Mouse (Mus musculus): ENCODE measurements around the gene Aamp. TPM values are rescaled to one million over a fixed set of nuclear protein-coding genes. Genes with fewer than 3 reads are reported as not detected.
"Not testable (repeated sequence)": the region's sequence is repeated elsewhere in the genome, so short reads cannot be mapped to it uniquely, and the experiment has no call there.

Gene Aamp
- 10 to 100 TPM; 90.7 to 94.4 TPM for total RNA-seq (2021)
- long read RNA-seq, experiment 1, transcript Aamp-202 (11 exons, 1,756 nt), result minor isoform, 18 of 288 reads
- long read RNA-seq, experiment 1, transcript Aamp-201 (11 exons, 1,817 nt), result major isoform, 230 of 288 reads
- long read RNA-seq, experiment 1, partial matches to known transcripts, result 13 of 288 reads
- long read RNA-seq, experiment 1, other reads (novel, unspliced or antisense), result 27 of 288 reads
- long read RNA-seq, experiment 2, transcript Aamp-201 (11 exons, 1,817 nt), result major isoform, 255 of 319 reads
- long read RNA-seq, experiment 2, transcript Aamp-202 (11 exons, 1,756 nt), result minor isoform, 26 of 319 reads
- long read RNA-seq, experiment 2, partial matches to known transcripts, result 11 of 319 reads
- long read RNA-seq, experiment 2, other reads (novel, unspliced or antisense), result 27 of 319 reads

DNA sequence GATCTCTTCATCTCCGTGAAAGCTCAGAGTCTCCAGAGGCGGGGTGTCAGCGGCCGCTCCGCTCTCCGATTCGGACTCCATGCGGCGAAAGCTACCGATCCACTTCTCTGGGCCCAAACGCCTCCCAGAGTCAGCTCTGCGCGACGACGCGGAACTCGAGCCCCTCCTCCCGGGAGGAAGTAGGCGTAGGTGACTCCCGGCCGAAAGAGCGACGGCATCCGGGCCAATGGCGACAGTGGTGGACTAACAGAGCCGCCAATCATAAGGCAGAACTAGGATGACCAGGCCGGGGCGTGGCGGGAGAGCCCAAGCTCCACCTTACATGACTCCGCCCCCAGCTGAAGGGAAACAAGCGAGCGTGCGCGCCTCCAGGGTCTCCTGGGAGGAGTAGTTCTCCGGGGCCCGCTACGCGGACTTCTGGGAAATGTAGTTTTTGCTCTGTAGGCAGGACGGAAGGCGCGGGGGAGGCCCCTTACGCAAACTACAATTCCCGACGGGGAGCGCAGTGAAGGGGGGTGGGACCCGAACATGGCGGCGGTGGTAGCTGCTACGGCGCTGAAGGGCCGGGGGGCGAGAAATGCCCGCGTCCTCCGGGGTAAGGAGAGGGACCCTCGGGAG, at the start of gene Aamp, which contains the start of gene Pnkd:
TSS of gene Aamp (minus strand) at position 196 of the 618 bp plus-strand sequence.
TSS of gene Pnkd (plus strand) at position 388 of the 618 bp plus-strand sequence.
- DNase-seq, result peak; percentile 97

DNA sequence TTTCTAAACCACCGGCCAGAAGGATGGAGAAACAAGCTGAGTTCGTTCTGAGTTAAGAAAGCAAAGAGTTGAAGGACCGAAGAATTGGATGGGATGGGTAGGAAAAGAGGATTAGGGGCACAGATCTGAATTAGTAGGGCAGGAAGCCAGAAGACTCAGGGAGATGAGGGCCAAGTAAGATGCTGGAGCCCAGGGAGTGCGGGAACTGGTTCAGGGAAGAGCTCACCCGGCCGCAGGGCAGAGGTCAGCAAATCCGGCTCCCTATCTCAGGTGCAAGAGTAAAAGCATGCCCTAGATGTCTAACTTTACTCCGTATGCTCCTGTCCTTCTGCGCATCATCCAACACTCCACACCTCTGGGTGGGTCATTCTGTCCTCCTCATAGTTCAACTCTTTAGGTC, 48.4 kb upstream of the Aamp start:
- no peak for DNase-seq

DNA sequence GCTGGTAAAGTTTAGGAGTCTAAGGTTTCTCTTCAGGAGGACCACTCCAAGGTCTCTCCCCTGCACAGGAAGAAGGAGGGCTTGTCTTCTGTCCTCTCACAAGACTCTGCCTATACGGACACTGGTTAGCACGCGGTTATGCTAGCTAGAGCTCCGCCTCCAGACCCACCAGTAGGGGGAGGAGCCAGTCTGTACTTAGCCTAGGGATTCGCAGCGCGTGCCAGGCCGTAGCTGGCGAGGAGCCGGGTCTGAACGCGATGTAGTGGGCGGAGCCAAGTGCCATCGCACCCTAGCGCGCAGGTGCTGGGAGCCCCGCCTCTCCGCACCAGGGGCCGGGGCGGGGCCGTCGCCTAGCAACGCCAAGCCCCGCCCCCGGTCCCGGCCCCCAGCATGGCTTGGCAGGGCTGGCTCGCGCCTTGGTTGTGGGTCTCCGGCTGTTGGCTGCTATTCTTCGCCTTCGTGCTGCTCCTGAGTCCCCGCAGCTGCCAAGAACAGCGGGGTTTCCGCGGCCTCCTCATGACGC, 47.8 kb upstream of the Aamp start:
- DNase-seq, result peak; percentile 90

DNA sequence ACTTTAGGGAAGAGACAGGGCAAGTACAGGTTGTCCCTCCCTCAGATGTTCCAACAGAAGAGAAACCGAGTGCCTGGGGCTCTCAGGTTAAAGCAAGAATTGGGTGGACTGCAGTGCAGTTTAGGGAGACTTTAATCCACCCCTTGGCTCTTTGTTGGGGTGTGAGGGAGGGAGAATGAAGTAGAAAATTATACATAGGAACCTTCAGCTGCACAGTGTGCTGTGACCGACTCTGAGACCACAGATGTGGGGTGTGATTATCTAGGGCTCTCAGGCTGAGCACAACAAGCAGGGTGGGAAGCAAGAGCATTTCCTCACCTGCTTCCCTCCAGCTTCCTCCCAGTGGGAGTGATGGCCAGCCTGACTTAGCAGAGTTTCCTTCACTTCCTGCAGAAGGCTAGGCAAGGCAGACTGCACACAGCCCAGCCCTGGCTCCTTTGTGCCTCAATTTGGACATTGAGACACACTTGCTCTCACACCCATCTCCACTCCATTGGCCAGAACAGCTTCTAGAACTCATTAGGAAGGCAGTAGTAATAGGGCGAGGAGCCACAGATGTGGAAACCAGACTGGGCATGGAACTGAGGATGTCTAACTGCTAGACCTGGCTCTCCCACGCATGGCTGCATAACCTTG, 46.6 kb upstream of the Aamp start:
- no peak for DNase-seq

DNA sequence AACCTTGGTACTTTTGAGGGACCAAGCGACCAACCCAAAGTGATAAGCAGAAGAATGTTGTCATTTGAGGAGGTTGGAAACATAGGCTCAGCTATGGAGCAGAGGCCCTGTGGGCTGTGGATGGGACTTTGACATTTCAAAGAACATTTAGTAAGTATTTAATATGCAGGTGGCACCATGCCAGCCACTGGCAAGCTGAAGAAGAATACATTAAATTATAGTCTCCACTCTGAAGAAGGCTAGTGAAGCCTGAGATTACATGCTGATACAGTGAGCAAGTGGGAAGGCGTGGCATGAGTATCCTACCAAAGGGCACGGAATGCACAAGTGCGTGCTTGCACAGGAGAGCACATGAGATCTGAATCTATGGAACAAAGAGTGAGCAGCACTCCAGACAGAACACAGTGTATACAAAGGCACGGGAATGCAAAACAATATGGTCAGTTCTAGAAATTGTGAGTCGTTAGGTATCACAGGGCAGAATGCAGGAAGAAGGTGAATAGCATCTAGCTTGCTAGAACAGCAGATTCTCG, 45.4 kb upstream of the Aamp start:
- no peak for DNase-seq

DNA sequence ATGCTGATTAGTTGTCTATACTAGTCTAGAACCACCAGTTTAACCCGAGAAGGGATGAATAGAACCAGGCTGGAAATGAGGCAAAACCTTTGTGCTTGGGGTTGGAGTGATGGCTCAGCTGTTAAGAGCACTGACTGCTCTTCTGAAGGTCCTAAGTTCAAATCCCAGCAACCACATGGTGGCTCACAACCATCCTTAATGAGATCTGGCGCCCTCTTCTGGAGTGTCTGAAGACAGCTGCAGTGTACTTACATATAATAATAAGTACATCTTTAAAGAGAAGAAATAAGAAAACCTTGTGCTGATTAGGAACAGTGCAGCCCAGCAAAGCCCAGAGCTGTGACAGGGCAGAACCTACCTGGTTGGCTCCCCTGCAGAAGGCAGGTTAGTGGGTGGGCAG, 42.4 kb upstream of the Aamp start:
- not testable (repeated sequence) for DNase-seq

DNA sequence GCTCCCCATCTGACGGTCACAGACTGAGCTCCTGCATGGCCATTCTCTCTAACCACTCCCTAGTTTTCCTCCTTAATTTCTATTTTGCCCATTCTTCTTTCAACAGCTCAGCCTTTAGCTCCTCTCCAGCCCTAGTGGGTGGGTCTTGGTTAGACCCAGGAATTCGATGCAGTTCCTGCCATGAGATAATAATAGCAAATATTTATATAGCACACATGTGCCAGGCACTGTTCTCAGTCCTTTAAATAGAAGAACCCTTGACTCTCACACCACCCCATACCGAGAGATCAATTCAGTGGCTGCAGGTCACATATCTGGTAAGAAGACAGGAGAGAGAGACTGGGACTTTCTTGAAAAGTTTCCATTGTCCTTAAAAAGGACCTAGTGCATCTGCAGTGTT, 36.9 kb upstream of the Aamp start:
- DNase-seq, result no peak

DNA sequence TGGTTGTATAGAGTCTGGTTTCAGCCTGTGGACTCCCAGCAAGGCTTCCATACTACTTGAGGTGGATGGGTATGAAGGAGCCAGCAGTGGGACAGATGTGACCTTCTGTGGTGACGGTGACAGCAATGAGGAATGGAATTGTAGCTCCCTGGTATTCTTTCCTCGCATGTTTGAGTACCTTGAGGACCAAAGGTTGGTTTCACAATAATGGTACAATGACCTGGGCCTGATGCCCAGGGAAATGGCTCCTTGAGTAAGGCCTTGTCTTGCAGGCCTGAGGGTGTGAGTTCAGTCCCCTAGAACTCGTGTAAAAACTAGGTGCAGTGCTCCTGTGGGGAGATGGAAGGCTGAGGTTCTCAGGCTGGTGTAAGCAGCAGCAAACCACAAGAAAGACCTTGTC, 34.2 kb upstream of the Aamp start:
- DNase-seq, result no peak

DNA sequence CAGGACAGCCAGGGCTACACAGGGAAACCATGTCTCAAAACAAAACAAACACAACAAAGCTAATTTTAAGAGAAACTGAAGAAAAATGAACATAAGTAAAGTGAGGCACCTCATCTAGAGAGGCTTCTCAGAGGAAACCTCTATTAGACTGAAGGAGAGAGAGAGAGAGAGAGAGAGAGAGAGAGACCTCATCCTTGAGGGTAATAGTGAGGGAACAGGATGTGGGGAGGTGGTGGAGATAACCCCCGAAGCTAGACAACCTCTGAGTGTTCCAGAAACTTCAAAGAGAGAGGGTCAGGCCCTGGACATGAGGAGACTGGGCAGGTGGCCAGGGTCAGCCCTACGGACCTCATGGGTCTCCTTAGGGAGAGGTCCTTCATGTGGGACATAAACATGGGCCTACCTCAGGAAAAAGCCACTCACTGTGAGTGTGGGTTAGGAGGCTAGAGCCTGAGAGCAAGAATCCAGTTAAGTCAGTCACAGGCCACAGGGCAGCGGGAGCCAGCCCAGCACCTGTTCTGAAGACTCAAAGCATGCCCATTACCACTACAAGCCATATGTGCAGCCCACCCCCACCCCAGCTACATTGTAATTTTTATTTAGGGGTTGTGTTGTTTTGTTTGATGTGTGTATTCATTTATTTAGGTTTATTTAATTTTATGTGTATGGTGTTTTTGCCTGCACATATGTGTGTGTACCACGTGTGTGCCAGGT, 31.7 kb upstream of the Aamp start:
- no peak for DNase-seq

DNA sequence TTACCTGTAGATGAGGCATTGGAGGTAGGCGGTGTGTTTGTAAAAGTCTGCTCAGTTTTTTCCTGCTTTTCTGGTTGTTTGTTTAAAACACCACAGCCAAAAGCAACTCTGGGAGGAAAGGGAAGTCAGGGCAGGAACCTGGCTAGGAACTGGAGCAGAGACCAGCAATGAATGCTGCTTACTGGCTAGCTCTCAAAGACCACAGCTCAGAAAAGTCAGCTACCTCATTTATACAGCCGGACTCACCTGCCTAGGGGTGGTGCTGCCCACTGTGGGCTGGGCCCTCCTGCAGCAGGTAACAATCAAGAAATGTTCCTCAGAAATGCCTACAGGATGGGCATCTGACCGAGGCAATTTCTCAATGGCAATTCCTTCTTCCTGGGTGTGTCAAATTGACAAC, 30.3 kb upstream of the Aamp start:
- no peak for DNase-seq

DNA sequence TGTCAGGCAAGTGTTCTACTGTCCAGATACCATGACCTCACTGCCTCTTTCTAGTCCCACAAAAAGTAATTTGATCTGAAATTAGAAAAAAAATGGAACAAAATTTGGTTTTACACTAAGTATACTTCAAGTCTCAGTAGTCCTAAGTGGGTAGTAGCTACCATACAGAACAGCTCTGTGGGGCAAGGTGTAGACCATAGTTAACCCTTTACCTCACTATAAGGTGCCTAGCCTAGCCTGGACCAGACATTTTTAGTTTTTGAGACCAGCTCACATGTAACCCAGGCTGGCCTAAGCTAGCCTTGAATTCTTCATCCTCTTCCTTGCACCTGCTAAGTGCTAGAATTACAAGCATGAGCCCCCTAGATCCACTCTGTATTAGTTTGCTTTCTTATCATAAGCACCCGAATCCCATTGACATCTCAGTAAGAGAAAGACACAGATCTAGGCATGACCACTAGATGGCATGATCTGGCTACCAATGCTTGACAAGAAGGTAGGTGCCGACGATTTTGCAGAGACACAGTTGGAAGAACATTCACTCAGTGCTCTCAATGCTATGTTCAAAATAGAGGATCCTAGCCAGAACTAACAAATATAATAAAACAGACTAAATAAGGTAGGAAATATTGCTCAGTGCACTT, 28.6 kb upstream of the Aamp start:
- DNase-seq, result no peak

DNA sequence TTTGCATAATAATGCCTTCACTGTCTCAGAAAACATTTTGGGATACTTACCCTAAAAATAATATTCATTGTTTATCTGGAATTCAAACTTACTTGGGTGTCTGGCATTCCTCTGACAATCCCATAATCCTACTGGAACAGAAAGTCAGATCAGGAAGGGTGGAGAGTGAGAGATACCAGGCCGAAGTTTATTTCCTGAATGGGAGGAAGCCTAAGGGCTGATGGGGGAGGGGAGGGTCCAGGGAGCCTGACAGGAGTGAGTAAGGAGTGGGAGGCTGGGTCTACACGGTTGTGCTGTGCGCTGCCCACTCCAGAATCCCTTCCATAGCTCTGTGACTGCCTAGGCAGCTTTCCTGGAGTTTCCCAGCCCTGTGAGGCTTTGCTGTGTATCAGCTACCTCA, 25.2 kb upstream of the Aamp start:
- no peak for DNase-seq

DNA sequence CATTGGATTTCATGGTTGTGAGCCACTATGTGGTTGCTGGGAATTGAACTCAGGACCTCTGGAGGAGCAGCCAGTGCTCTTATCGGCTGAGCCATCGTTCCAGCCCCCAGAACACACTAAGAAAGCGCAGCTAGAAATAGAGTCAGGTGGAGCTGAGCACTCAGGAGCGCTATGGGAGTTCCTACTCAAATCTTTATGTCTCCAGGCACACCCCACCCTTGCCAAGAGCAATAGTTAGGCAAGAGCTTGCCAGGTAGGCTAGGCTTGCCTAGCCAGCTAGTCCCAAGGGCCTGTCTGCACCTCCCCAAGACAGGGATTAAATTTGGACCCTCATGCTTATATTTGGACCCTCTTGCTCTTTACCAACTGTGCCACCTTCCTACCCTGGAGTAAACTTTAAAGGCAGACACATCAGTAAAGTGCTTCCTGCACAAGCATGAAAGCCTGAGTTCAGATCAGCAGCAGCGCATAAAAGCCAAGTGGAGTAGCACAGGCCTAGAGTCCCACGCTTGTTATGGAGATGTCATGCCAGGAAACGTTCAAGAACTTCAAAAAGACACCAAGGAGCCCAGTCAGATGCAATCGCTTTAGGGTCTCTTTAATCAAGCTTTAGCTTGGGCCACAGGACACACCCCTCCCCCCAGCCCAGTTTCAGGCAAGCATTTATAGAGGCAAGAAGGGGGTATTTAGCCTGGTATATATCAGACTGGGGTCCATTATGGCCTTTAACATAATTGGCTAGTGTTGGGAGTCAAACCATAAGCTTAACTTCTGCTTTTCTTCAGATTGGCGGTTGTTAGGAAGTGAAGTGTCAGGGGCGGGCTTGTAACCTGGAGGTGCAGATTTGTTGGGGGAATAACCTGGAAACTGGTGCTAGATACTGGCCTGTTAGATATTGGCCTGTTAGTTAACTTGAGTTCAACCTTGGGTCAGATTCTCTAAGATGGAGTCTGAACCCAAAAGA, 23.7 kb upstream of the Aamp start:
- DNase-seq, result no peak

DNA sequence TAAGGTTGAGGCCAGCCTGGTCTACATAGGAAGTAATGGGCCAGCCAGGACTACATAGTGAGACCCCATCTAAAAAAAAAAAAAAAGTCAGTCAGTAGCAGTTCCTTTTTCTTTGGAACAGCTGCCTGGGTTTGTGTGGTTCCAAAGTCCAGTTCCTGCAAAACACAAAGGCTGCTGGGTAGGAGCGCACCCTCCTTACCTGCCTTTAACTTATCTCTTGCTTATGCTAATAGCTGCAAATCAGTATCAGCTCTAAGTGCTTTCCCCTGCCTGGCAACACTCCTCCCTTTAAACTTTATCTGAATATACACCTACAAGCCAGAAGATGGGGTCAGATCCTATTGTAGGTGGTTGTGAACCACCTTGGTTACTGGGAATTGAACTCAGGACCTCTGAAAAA, 22.6 kb upstream of the Aamp start:
- DNase-seq, result no peak

DNA sequence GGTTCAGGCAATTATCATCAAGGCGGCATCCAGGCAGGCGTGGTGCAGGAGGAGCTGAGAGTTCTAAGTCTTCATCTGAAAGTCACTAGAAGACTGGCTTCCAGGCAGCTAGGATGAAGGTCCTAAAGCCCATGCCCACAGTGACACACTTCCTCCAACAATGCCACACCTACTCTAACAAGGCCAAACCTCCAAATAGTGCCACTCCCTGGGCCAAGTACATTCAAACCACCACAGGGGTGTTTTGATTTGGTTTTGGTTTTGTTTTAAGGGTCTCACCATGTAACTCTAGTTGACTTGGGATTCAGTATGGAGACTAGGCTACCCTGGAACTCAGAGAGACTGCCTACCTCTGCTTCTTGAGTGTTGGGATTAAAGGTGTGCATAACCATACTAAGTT, 21.0 kb upstream of the Aamp start, which contains the start of gene Tmbim1:
TSS of gene Tmbim1 (minus strand) at position 101 of the 400 bp plus-strand sequence.
- no peak for DNase-seq

DNA sequence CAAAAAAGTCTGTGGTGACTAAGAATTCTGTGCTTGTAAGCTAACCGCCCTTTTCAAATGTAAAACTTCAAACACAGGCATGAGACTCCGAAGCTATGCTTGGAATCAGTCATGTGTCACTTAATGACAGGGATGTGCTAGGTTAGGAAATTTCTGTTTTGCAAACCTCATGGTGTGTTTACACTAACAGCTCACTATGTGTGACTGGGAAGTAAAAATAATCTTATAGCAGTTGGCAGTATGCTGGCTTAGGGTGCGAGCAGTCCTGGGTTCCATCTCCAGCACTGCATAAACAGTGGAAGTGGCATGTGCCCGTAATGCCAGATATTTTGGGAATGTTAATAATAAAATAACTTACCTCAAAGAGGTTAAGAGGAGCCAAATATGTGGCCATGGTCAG, 20.4 kb upstream of the Aamp start:
- DNase-seq, result no peak

DNA sequence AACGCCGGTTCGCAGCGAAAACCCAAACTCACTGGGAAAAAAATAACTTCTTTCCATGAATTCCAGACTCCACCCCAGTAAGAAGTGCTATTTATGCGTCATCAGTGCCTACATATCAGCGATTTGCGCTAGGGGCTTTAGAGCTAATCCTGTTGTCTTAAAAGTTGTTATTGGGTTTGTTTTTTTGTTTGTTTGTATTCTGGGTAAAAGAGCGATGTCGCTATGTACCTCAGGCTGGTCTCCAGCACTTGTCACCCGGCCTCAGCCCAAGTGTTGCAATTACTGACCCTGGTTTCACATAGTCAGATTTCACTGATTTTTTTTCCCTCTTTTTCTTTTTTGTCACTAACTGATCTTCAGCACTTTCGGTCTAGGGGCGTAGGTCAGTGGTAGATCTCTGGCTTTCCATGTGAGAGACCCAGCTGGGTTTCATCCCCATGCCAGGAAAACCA, 19.8 kb upstream of the Aamp start:
- DNase-seq, result no peak

DNA sequence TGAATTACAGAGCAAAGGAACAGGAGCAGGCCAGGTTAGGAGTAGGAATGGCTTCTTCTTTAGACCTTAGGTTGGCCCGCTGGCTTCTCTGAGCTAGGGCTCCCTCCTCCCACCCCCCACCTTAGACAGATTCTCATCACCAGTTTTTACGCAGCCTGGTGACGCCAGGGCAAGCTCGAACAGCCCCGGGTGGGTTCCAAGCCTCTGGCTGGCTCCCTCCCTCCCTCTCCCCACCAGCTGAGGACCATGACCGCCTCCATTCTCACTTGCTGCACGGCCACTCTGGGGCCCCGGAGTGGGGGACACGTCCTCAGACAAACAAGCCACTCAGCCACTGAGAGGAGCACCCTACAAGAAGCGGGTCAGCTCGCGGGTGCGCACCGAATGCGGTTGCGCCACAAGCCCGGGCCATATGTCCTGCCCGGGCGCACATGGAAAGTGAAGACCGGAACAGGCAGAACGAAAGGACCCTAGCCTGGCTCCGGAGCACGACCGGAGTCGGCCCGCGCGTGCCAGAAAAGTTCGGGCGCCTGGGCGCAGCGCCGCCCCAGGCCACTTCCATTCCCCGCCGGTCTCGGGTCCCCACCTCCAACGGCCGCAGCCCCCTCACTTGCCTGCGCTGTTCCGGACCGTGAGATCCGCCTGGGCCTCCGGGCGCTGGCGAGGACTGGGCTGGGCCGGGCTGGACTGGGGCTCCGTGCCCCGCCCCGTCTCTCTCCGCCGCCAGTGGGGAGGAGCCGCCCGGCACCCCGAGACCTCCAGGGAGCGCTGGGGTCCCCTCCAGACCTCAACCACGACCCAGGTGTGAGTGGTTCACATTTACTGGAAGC, 19.2 kb upstream of the Aamp start:
- peak; percentile 82 for DNase-seq

DNA sequence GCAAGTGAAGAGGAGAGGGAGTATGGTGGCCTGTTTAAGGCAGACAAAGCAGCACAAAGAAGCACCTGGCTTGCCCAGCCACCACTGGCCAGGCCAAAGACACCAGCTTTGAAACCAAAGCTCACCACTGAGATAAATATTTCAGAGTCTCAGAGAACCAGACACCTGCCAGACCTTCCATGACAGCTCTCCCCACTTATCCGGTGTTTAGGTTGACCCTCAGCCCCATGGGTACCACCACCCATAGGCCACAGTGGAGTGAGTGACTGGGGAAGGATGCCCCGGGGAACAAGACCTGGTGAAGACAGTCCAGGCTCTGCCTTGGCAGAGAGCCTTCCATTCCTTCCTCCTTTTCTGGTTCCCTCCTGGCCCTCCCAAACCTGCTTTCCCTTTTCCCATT, 18.3 kb upstream of the Aamp start:
- DNase-seq, result no peak
